Mouse (Mus musculus) intestine, embryonic 15.5 days (tissue): ENCODE measurements around the gene Clec2l. TPM values are rescaled to one million over a fixed set of nuclear protein-coding genes. Genes with fewer than 3 reads are reported as not detected.
"Not testable (repeated sequence)": the region's sequence is repeated elsewhere in the genome, so short reads cannot be mapped to it uniquely, and the experiment has no call there.

Experiments
- ATAC-seq: fragments of 200-750 bp; cut with Nextera tagmentation; 2 replicates; pipeline ENCODE4 v1.8.0; 2017; ENCODE audit warnings: moderate TSS enrichment, moderate library complexity
- H3K27ac ChIP-seq: fragments of 300-500 bp; sonication (generic); 2 replicates; pipeline ENCODE4 v1.5.1; 2015; ENCODE audit warnings: mild to moderate bottlenecking, inconsistent platforms
- H3K27me3 ChIP-seq: fragments of 300-500 bp; sonication (generic); replicated peaks from 2 replicates; pipeline ENCODE4 v1.6.1; 2015; ENCODE audit warnings: inconsistent platforms
- H3K36me3 ChIP-seq: fragments of 300-500 bp; sonication (generic); 2 replicates; pipeline ENCODE4 v1.6.1; 2015; ENCODE audit warnings: inconsistent platforms
- H3K4me1 ChIP-seq: fragments of 300-500 bp; sonication (generic); replicated peaks from 2 replicates; pipeline ENCODE4 v1.6.1; 2015; ENCODE audit warnings: inconsistent platforms
- H3K4me2 ChIP-seq: fragments of 300-500 bp; sonication (generic); replicated peaks from 2 replicates; pipeline ENCODE4 v1.6.1; 2015; ENCODE audit warnings: mild to moderate bottlenecking, inconsistent platforms
- H3K4me3 ChIP-seq: fragments of 300-500 bp; sonication (generic); replicated peaks from 2 replicates; pipeline ENCODE4 v1.5.1; 2015; ENCODE audit warnings: inconsistent platforms
- H3K9ac ChIP-seq: fragments of 300-500 bp; sonication (generic); 2 replicates; pipeline ENCODE4 v1.6.1; 2015; ENCODE audit warnings: inconsistent platforms
- H3K9me3 ChIP-seq: fragments of 300-500 bp; sonication (generic); 2 replicates; pipeline ENCODE4 v1.6.1; 2016; ENCODE audit warnings: inconsistent platforms
- WGBS: fragments of 180-500 bp; shearing (Covaris S2); methylation state at CpG from one replicate; pipeline ENCODE4 v1.1.7; 2015; 5-methylcytosine and 5-hydroxymethylcytosine counted together
- polyA plus RNA-seq: library from polyadenylated mRNA; unstranded; fragments of >200 nt; fragmentation: Nextera tagmentation; extraction: Ambion mirVana; gene quantifications from 2 replicates; pipeline ENCODE4 v1.2.1, GENCODE M21; 2015

The Clec2l gene
- polyA plus RNA-seq, 1 experiment from 2014 or later, result 2.0 TPM

- no peak for ATAC-seq
- Histone ChIP-seq H3K27ac (no peak overlapping the region), H3K27me3 (peaks cover 70% of the 10 kb centered on the region), H3K4me2 (no peak overlapping the region), H3K4me1 (peaks cover 21% of the 10 kb centered on the region), H3K9me3 (no peaks in the 10 kb centered on the region), H3K36me3 (no peaks in the 10 kb centered on the region), H3K9ac (no peak overlapping the region), H3K4me3 (no peak overlapping the region)
- WGBS, result 71% methylated on average over 11 of the region's 11 CpGs
Measured at GRCm38 (mm10) chr6:38640401-38640800, 22.5 kb upstream of the Clec2l start.

GRCm38 (mm10) chr6:38641228-38641627 lies 21.6 kb upstream of the Clec2l start:
- Histone ChIP-seq H3K4me1 (peaks cover 13% of the 10 kb centered on the region), H3K4me3 (no peak overlapping the region), H3K9me3 (no peaks in the 10 kb centered on the region), H3K27ac (no peak overlapping the region), H3K9ac (no peak overlapping the region), H3K36me3 (no peaks in the 10 kb centered on the region), H3K27me3 (peaks cover 62% of the 10 kb centered on the region), H3K4me2 (no peak overlapping the region)
- WGBS, result 70% methylated on average over 5 of the region's 5 CpGs
- no peak for ATAC-seq

- H3K27ac ChIP-seq, result no peak overlapping the region
- H3K36me3 ChIP-seq, result no peaks in the 10 kb centered on the region
- H3K4me1 ChIP-seq, result peaks cover 9% of the 10 kb centered on the region
- no peak overlapping the region for H3K9ac ChIP-seq
- H3K4me3 ChIP-seq, result no peak overlapping the region
- peaks cover 57% of the 10 kb centered on the region for H3K27me3 ChIP-seq
- 47% methylated on average over 5 of the region's 5 CpGs for WGBS
- no peak for ATAC-seq
- H3K9me3 ChIP-seq, result no peaks in the 10 kb centered on the region
- H3K4me2 ChIP-seq, result no peak overlapping the region
Measured at GRCm38 (mm10) chr6:38641645-38642044, 21.2 kb upstream of the Clec2l start.

GRCm38 (mm10) chr6:38642593-38642992 lies 20.3 kb upstream of the Clec2l start:
- peak; percentile 67 for ATAC-seq
- WGBS, result 47% methylated on average over 5 of the region's 5 CpGs
- H3K9me3 ChIP-seq, result no peaks in the 10 kb centered on the region
- no peak overlapping the region for H3K9ac ChIP-seq
- H3K27ac ChIP-seq, result no peak overlapping the region
- no peak overlapping the region for H3K4me3 ChIP-seq
- H3K4me1 ChIP-seq, result no peaks in the 10 kb centered on the region
- peaks cover 49% of the 10 kb centered on the region for H3K27me3 ChIP-seq
- H3K4me2 ChIP-seq, result no peak overlapping the region
- no peaks in the 10 kb centered on the region for H3K36me3 ChIP-seq

- H3K4me2 ChIP-seq, result no peak overlapping the region
- H3K4me1 ChIP-seq, result no peaks in the 10 kb centered on the region
- no peak overlapping the region for H3K9ac ChIP-seq
- H3K36me3 ChIP-seq, result no peaks in the 10 kb centered on the region
- peaks cover 45% of the 10 kb centered on the region for H3K27me3 ChIP-seq
- no peak for ATAC-seq
- no peak overlapping the region for H3K4me3 ChIP-seq
- WGBS, result 73% methylated on average over 3 of the region's 3 CpGs
- no peak overlapping the region for H3K27ac ChIP-seq
- no peaks in the 10 kb centered on the region for H3K9me3 ChIP-seq
Measured at GRCm38 (mm10) chr6:38643039-38643438, 19.8 kb upstream of the Clec2l start.

- no peaks in the 10 kb centered on the region for H3K36me3 ChIP-seq
- H3K27me3 ChIP-seq, result no peaks in the 10 kb centered on the region
- no peak for ATAC-seq
- no peaks in the 10 kb centered on the region for H3K9me3 ChIP-seq
- 72% methylated on average over 3 of the region's 3 CpGs for WGBS
- no peak overlapping the region for H3K27ac ChIP-seq
- no peak overlapping the region for H3K9ac ChIP-seq
- H3K4me3 ChIP-seq, result no peak overlapping the region
- 0 out of 2 replicates have a peak, but pooled peaks cover 5% of the 10 kb centered on the region for H3K4me1 ChIP-seq
- H3K4me2 ChIP-seq, result no peak overlapping the region
Measured at GRCm38 (mm10) chr6:38649545-38649944, 13.3 kb upstream of the Clec2l start.

GRCm38 (mm10) chr6:38650263-38650937 lies 12.5 kb upstream of the Clec2l start:
- no peak overlapping the region for H3K9ac ChIP-seq
- no peak overlapping the region for H3K4me2 ChIP-seq
- ATAC-seq, result peak; percentile 47; the same call in 1 of the 2 replicates
- no peak overlapping the region for H3K4me3 ChIP-seq
- H3K27ac ChIP-seq, result no peak overlapping the region
- no peaks in the 10 kb centered on the region for H3K9me3 ChIP-seq
- 0 out of 2 replicates have a peak, but pooled peaks cover 5% of the 10 kb centered on the region for H3K4me1 ChIP-seq
- WGBS, result 35% methylated on average over 14 of the region's 14 CpGs
- no peaks in the 10 kb centered on the region for H3K36me3 ChIP-seq
- H3K27me3 ChIP-seq, result no peaks in the 10 kb centered on the region

GRCm38 (mm10) chr6:38661626-38662025 lies 1.2 kb upstream of the Clec2l start:
- Histone ChIP-seq H3K9me3 (no peaks in the 10 kb centered on the region), H3K27me3 (peaks cover 25% of the 10 kb centered on the region), H3K4me3 (no peak overlapping the region), H3K36me3 (no peaks in the 10 kb centered on the region), H3K4me1 (peaks cover 6% of the 10 kb centered on the region), H3K27ac (no peak overlapping the region), H3K4me2 (no peak overlapping the region), H3K9ac (no peak overlapping the region)
- no peak for ATAC-seq
- 66% methylated on average over 4 of the region's 4 CpGs for WGBS

GRCm38 (mm10) chr6:38669580-38669979 lies 6.7 kb downstream of the Clec2l start:
- ATAC-seq, result no peak
- Histone ChIP-seq H3K4me3 (no peak overlapping the region), H3K36me3 (no peaks in the 10 kb centered on the region), H3K9ac (no peak overlapping the region), H3K4me2 (no peak overlapping the region), H3K27ac (no peak overlapping the region), H3K4me1 (no peaks in the 10 kb centered on the region), H3K9me3 (no peaks in the 10 kb centered on the region), H3K27me3 (peaks cover 3% of the 10 kb centered on the region; the same call in 1 of the 2 replicates)
- 65% methylated on average over 6 of the region's 6 CpGs for WGBS

GRCm38 (mm10) chr6:38670488-38670887 lies 7.6 kb downstream of the Clec2l start:
- not testable (repeated sequence) for H3K27ac ChIP-seq, H3K27me3 ChIP-seq, H3K9ac ChIP-seq, ATAC-seq, H3K4me3 ChIP-seq, H3K4me2 ChIP-seq, H3K9me3 ChIP-seq, H3K36me3 ChIP-seq, H3K4me1 ChIP-seq
- WGBS, result 80% methylated on average over 1 of the region's 1 CpGs

- H3K4me1 ChIP-seq, result no peaks in the 10 kb centered on the region
- no peak for ATAC-seq
- no peak overlapping the region for H3K4me2 ChIP-seq
- no peak overlapping the region for H3K27ac ChIP-seq
- no peak overlapping the region for H3K4me3 ChIP-seq
- H3K36me3 ChIP-seq, result no peaks in the 10 kb centered on the region
- no peak overlapping the region for H3K9ac ChIP-seq
- no peaks in the 10 kb centered on the region for H3K9me3 ChIP-seq
- no peaks in the 10 kb centered on the region for H3K27me3 ChIP-seq
- WGBS, result 83% methylated on average over 7 of the region's 7 CpGs
Measured at GRCm38 (mm10) chr6:38671270-38671669, 8.4 kb downstream of the Clec2l start.

GRCm38 (mm10) chr6:38672011-38672410 lies 9.1 kb downstream of the Clec2l start:
- Histone ChIP-seq H3K4me1 (no peaks in the 10 kb centered on the region), H3K36me3 (no peaks in the 10 kb centered on the region), H3K27ac (no peak overlapping the region), H3K27me3 (no peaks in the 10 kb centered on the region), H3K4me3 (no peak overlapping the region), H3K4me2 (no peak overlapping the region), H3K9me3 (no peaks in the 10 kb centered on the region), H3K9ac (no peak overlapping the region)
- no peak for ATAC-seq
- WGBS, result 82% methylated on average over 3 of the region's 3 CpGs

- H3K9ac ChIP-seq, result no peak overlapping the region
- no peaks in the 10 kb centered on the region for H3K4me1 ChIP-seq
- H3K27me3 ChIP-seq, result no peaks in the 10 kb centered on the region
- 0 out of 2 replicates have a peak overlapping the region, but pooled peaks have one; percentile 6 for H3K4me2 ChIP-seq
- no peaks in the 10 kb centered on the region for H3K9me3 ChIP-seq
- WGBS, result 55% methylated on average over 6 of the region's 6 CpGs
- no peak for ATAC-seq
- no peak overlapping the region for H3K27ac ChIP-seq
- no peak overlapping the region for H3K4me3 ChIP-seq
- no peaks in the 10 kb centered on the region for H3K36me3 ChIP-seq
Measured at GRCm38 (mm10) chr6:38676217-38676616, 13.3 kb downstream of the Clec2l start.
